Mouse (Mus musculus) embryo, embryonic 9.5 days (tissue): ENCODE data around the gene Gm7970.
"Not testable (repeated sequence)": the region's sequence is repeated elsewhere in the genome, so short reads cannot be mapped to it uniquely, and the experiment has no call there.

Experiments
- DNase-seq: peaks from one replicate; pipeline ENCODE4 v3.0.0-alpha.2; 2017; ENCODE audit errors: extremely low spot score

The Gm7970 gene

DNA sequence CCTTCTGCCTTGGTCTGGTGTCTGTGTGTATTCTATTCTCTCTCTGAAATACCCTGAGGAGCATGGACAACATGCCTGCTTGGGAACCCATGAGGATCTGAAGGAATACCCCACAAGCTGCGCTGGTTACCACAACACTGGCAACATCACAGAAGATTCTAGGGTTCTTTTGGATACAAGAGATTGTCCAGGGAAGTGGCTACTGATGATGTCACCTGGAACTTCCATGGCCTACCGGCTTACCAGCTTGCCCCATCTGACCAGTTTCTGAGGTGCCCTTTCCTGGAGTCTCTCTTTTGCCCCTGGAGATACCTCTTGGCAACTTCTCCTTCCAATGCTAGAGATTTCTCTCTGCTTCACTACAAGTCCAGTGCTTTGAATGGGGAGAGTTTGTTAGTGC, at the start of gene Gm7970:
Gene Gm7970 (minus strand): TSS at position 101 of the 400 bp plus-strand sequence.
- DNase-seq: not testable (repeated sequence)

DNA sequence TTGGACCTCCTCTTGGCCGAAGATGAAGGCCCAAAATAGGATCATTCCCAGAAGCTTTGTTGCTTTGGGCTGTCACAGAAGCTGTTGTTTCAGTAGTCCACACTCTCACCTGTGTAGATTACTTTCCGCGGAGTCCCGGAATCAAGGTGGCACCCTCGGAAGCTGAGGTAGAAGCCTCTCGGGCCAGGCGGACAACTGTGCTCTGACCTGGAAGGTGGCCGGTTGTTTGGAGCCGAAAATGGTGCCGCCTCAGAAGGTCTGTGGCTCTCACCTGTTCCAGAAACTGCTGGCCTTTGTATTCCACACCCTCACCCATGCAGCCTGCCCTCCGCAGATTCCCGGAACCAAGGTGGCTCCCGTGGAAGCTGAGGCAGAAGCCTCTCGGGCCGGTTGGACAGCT, 45.6 kb upstream of the Gm7970 start:
- DNase-seq: not testable (repeated sequence)

DNA sequence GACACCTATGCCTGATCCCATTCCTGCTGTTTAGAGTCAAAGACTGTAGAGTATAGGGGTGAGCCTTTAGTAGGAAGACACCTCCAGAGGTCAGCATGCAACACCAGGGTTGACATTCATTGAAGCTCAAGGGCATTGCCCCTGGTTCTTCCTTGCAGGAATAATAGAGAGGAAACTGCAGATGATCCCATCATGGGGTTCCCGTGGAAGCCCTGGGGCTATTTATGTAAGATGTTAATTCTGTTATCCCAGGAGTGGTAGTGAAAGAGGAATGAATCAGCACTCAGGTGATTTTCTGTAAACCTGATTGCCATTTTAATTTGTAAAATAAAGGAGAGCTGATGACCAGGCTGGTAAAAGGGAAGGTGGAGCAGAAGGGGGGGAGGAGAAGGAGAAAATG, 31.0 kb upstream of the Gm7970 start:
- DNase-seq: not testable (repeated sequence)

DNA sequence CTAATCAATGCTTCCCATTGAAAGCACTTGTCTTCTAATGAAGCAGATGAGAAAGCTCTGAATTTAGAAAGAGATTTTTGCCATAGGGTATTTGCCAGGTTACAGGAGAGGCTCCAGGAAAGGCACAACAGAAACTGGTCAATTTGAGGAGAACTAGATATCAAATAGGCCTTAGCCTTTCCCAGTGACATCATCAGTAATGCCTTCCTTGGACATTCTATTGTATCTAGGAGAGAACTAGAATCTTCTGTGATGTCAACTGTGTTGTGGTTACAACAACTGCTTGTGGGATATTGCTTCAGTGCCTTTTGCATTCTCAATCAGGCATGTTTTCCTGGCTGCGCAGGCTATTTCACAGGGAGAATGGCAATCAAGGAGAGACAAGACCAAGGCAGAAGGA, 17.5 kb upstream of the Gm7970 start, which contains the start of gene 1700049E17Rik2:
Gene 1700049E17Rik2 (plus strand): TSS at position 301 of the 400 bp plus-strand sequence.
- DNase-seq: not testable (repeated sequence)

DNA sequence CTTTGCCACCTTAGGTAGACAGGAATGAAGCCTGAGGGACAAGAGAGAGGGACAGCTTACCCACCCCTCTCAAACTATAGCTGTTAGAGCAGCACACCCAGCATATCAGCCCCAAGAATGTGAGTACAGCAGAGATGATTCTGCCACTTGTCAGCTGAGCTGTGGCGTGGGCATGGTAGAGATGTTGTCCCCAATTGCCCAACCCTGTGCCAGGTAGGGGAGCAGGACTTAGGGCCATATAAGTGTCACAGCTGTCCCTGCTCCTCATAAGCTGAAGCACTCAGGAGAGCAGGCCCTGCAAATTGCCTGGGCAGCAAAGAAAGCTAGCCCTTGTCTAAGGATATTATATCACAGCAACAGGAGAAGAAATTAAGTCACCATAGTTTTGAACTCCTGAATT, 30.7 kb downstream of the Gm7970 start:
- DNase-seq: not testable (repeated sequence)

DNA sequence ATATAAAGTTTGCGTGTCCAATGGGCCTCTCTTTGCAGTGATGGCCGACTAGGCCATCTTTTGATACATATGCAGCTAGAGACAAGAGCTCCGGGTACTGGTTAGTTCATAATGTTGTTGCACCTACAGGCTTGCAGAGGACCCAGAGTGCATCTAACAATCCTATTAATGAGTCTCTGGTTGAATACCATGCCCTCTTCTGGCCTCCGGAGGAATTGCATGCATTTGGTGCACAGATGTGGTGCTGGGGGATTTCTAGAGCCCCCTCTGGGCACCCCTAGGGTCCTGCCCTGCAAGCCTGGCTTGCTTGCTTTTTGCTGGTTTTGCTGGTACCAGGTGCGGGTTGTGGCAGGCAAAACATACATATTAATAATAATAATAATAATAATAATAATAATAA, 34.7 kb downstream of the Gm7970 start:
- not testable (repeated sequence) for DNase-seq
